Mouse (Mus musculus): ENCODE measurements around the gene Pigm. TPM values are rescaled to one million over a fixed set of nuclear protein-coding genes. Genes with fewer than 3 reads are reported as not detected.

Pigm gene
- polyA plus RNA-seq, 1 experiment from 2014 or later, result 8.7 TPM

DNA sequence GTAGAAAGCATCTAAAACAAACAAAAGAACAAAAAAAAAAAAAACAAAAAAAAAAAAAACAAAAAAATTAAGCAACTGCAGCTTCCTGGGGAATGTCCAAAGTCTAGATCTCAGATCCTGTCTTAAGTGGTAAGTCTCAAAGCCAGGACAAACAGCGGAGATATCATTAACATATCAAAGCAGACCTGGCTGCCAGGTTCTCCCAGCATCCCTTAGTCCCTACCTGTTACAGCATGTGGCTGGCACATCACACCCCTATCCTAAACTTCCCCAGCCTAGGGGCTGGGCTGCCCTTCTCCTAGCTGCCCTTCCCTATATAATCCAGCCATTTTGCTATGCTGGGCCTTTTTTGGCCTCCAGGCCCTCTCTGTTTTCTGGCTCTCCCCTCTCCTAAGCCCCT is 50.1 kb downstream of the Pigm start:
- peaks cover 4% of the 10 kb centered on the region for H3K4me1 ChIP-seq (replicated peaks; ENCODE audit: control insufficient read depth, insufficient read depth, low read length)

GRCm38 (mm10) chr1:172427841-172428240 is 51.5 kb downstream of the Pigm start:
- Histone ChIP-seq H3K9me3 (ENCODE audit: control insufficient read depth, low read length) (no peaks in the 10 kb centered on the region), H3K4me2 (ENCODE audit: low read length) (no peak overlapping the region), H3K4me3 (ENCODE audit: low read depth, low read length) (no peak overlapping the region), H3K36me3 (ENCODE audit: control insufficient read depth, insufficient read depth, low read length) (no peaks in the 10 kb centered on the region), H3K4me1 (replicated peaks; ENCODE audit: control insufficient read depth, insufficient read depth, low read length) (peaks cover 18% of the 10 kb centered on the region), H3K9ac (ENCODE audit: low read length) (no peak overlapping the region), H3K27me3 (replicated peaks; ENCODE audit: control insufficient read depth, insufficient read depth, low read length) (no peaks in the 10 kb centered on the region), H3K27ac (ENCODE audit: low read depth) (no peak overlapping the region)
- WGBS, result 90% methylated on average over 3 of the region's 3 CpGs
- DNase-seq (ENCODE audit: low spot score), result no peak
- ATAC-seq (replicated peaks; ENCODE audit: low FRiP score, low TSS enrichment, low read depth), result no peak

More for the DNA sequence above, 50.1 kb downstream of the Pigm start:
- Histone ChIP-seq H3K4me2 (ENCODE audit: low read length) (no peak overlapping the region), H3K27me3 (replicated peaks; ENCODE audit: control insufficient read depth, insufficient read depth, low read length) (no peaks in the 10 kb centered on the region), H3K9me3 (ENCODE audit: control insufficient read depth, low read length) (no peaks in the 10 kb centered on the region), H3K4me3 (ENCODE audit: low read depth, low read length) (no peak overlapping the region), H3K36me3 (ENCODE audit: control insufficient read depth, insufficient read depth, low read length) (no peaks in the 10 kb centered on the region), H3K9ac (ENCODE audit: low read length) (no peak overlapping the region), H3K27ac (ENCODE audit: low read depth) (no peak overlapping the region)
- ATAC-seq (replicated peaks; ENCODE audit: low FRiP score, low TSS enrichment, low read depth) (no peak), DNase-seq (ENCODE audit: low spot score) (no peak)
- WGBS, result 54% methylated on average over 1 of the region's 1 CpGs

GRCm38 (mm10) chr1:172428614-172429013 is 52.3 kb downstream of the Pigm start:
- Histone ChIP-seq H3K27me3 (replicated peaks; ENCODE audit: control insufficient read depth, insufficient read depth, low read length) (no peaks in the 10 kb centered on the region), H3K4me3 (ENCODE audit: low read depth, low read length) (no peak overlapping the region), H3K9ac (ENCODE audit: low read length) (no peak overlapping the region), H3K9me3 (ENCODE audit: control insufficient read depth, low read length) (no peaks in the 10 kb centered on the region), H3K36me3 (ENCODE audit: control insufficient read depth, insufficient read depth, low read length) (no peaks in the 10 kb centered on the region), H3K4me1 (replicated peaks; ENCODE audit: control insufficient read depth, insufficient read depth, low read length) (peaks cover 23% of the 10 kb centered on the region), H3K27ac (ENCODE audit: low read depth) (no peak overlapping the region), H3K4me2 (ENCODE audit: low read length) (no peak overlapping the region)
- ATAC-seq (replicated peaks; ENCODE audit: low FRiP score, low TSS enrichment, low read depth), result no peak; the same call in 1 of the 2 replicates
- WGBS, result 64% methylated on average over 1 of the region's 1 CpGs
- DNase-seq (ENCODE audit: low spot score), result no peak

DNA sequence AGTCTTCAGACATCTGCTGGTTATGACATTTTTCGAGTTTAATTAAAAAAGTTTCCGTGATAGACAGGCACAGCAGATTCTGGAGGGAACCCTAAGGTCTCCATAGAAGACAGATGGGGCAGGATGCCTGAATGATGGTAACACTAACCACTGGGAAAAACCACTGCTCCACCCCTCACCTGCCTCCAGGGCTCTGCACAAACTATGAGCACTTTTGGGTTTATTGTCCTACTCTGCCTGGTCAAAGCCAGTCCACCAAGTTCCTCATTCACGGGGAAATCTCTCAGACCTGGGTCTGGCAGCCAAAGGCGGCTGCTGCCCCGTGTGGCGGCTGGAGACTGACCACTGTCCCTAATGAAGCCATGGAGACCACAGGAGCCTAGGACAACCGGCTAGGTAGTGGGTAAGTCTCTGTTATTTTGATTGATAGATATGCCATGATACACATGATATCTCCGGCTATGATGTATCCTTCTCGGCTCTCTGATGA is 54.4 kb downstream of the Pigm start:
- WGBS, result 50% methylated on average over 9 of the region's 9 CpGs

GRCm38 (mm10) chr1:172431836-172432586 is 55.7 kb downstream of the Pigm start:
- Histone ChIP-seq H3K36me3 (ENCODE audit: control insufficient read depth, insufficient read depth, low read length) (no peaks in the 10 kb centered on the region), H3K4me1 (replicated peaks; ENCODE audit: control insufficient read depth, insufficient read depth, low read length) (peaks cover 23% of the 10 kb centered on the region), H3K27me3 (replicated peaks; ENCODE audit: control insufficient read depth, insufficient read depth, low read length) (no peaks in the 10 kb centered on the region), H3K9ac (ENCODE audit: low read length) (no peak overlapping the region), H3K9me3 (ENCODE audit: control insufficient read depth, low read length) (no peaks in the 10 kb centered on the region), H3K4me3 (ENCODE audit: low read depth, low read length) (no peak overlapping the region), H3K4me2 (ENCODE audit: low read length) (no peak overlapping the region), H3K27ac (ENCODE audit: low read depth) (no peak overlapping the region)
- ATAC-seq (replicated peaks; ENCODE audit: low FRiP score, low TSS enrichment, low read depth) (no peak; the same call in 1 of the 2 replicates), DNase-seq (ENCODE audit: low spot score) (no peak)
- 18% methylated on average over 4 of the region's 4 CpGs for WGBS

More for the DNA sequence above, 54.4 kb downstream of the Pigm start:
- no peak overlapping the region for H3K9ac ChIP-seq (ENCODE audit: low read length)
- no peak overlapping the region for H3K27ac ChIP-seq (ENCODE audit: low read depth)
- ATAC-seq (replicated peaks; ENCODE audit: low FRiP score, low TSS enrichment, low read depth) (no peak), DNase-seq (ENCODE audit: low spot score) (no peak)
- no peak overlapping the region for H3K4me3 ChIP-seq (ENCODE audit: low read depth, low read length)
- no peaks in the 10 kb centered on the region for H3K36me3 ChIP-seq (ENCODE audit: control insufficient read depth, insufficient read depth, low read length)
- no peak overlapping the region for H3K4me2 ChIP-seq (ENCODE audit: low read length)
- no peaks in the 10 kb centered on the region for H3K27me3 ChIP-seq (replicated peaks; ENCODE audit: control insufficient read depth, insufficient read depth, low read length)
- H3K9me3 ChIP-seq (ENCODE audit: control insufficient read depth, low read length), result no peaks in the 10 kb centered on the region
- peaks cover 23% of the 10 kb centered on the region for H3K4me1 ChIP-seq (replicated peaks; ENCODE audit: control insufficient read depth, insufficient read depth, low read length)

DNA sequence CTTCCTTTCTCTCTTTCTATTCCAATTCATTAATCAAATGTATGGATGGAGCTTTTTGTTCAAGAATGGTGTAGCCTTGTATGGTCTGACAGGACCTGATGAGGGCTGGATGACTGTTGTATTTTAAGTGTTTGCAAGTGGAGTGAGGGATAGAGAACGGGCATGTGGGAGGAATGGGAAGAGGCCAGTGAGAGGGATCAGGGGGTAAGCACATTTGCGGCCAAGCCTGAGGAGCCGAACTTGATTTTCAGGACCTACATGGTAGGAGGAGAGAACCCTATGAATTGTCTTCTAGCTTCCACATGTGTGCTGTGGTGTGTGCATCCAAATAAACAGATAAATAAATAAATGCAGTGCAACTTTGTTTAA is 56.2 kb downstream of the Pigm start:
- H3K4me3 ChIP-seq (ENCODE audit: low read depth, low read length), result no peak overlapping the region
- no peak overlapping the region for H3K9ac ChIP-seq (ENCODE audit: low read length)
- H3K4me1 ChIP-seq (replicated peaks; ENCODE audit: control insufficient read depth, insufficient read depth, low read length), result peaks cover 23% of the 10 kb centered on the region
- H3K27ac ChIP-seq (ENCODE audit: low read depth), result no peak overlapping the region
- no peak for ATAC-seq (replicated peaks; ENCODE audit: low FRiP score, low TSS enrichment, low read depth)
- H3K9me3 ChIP-seq (ENCODE audit: control insufficient read depth, low read length), result no peaks in the 10 kb centered on the region
- DNase-seq (ENCODE audit: low spot score), result no peak
- H3K36me3 ChIP-seq (ENCODE audit: control insufficient read depth, insufficient read depth, low read length), result no peaks in the 10 kb centered on the region
- WGBS, result 76% methylated on average over 3 of the region's 3 CpGs
- H3K4me2 ChIP-seq (ENCODE audit: low read length), result no peak overlapping the region
- no peaks in the 10 kb centered on the region for H3K27me3 ChIP-seq (replicated peaks; ENCODE audit: control insufficient read depth, insufficient read depth, low read length)

DNA sequence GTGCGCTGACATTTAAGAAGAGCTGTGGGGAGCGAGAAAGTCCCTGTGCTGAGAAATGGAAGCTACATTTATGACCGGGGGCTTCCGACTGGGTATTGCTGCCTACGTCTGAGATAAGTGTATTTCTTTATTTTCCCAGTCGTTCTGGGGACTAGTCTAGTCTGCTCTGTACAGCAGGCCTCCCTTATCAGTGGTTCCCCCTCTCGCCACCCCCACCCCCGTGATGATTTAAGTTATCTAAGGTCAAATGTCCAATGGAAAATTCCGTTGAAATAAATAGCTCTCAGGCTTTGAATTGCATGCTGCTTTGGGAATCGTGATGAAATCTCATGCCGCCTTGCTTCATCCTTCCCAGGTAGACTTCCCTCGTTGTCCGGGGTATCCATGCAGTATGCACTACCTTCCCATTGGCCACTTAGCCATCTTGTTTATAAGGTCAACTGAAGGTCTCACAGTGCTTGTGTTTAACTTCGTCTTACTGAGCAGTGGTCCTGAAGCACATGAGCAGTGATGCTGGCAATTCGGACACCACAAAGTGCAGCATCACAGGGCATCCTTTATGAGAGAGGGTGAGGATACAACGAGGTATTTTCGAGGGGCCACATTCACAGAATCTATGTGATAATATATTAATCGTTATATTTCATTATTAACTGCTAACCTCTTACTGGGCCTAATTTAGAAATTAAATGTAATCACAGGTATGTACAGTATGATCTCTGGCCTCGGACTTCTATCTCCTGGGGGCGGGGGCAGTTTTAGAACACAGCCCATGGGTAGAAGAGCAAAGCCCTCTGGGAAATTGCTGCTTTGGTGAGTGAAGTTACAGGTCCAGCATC is 56.9 kb downstream of the Pigm start:
- ATAC-seq (replicated peaks; ENCODE audit: low FRiP score, low TSS enrichment, low read depth) (no peak), DNase-seq (ENCODE audit: low spot score) (no peak)
- H3K36me3 ChIP-seq (ENCODE audit: control insufficient read depth, insufficient read depth, low read length), result no peaks in the 10 kb centered on the region
- peaks cover 23% of the 10 kb centered on the region for H3K4me1 ChIP-seq (replicated peaks; ENCODE audit: control insufficient read depth, insufficient read depth, low read length)
- no peak overlapping the region for H3K4me3 ChIP-seq (ENCODE audit: low read depth, low read length)
- no peak overlapping the region for H3K27ac ChIP-seq (ENCODE audit: low read depth)
- H3K27me3 ChIP-seq (replicated peaks; ENCODE audit: control insufficient read depth, insufficient read depth, low read length), result no peaks in the 10 kb centered on the region
- H3K4me2 ChIP-seq (ENCODE audit: low read length), result no peak overlapping the region
- no peak overlapping the region for H3K9ac ChIP-seq (ENCODE audit: low read length)
- WGBS, result 59% methylated on average over 20 of the region's 20 CpGs
- no peaks in the 10 kb centered on the region for H3K9me3 ChIP-seq (ENCODE audit: control insufficient read depth, low read length)

Data from intestine, embryonic 14.5 days (tissue).